Mouse (Mus musculus) urinary bladder, postnatal 4 days (tissue): ENCODE data around the gene Pafah1b3.
"Not testable (repeated sequence)": the region's sequence is repeated elsewhere in the genome, so short reads cannot be mapped to it uniquely, and the experiment has no call there.

Experiments
- DNase-seq, 2 experiments: peaks; one replicate each; pipeline ENCODE4 v3.0.0; 2021 to 2022; ENCODE audit warnings: low spot score in 2 of 2

Pafah1b3 gene

GRCm38 (mm10) chr7:25297454-25298325, at the start of gene Pafah1b3:
Pafah1b3 (minus strand) TSS chr7:25297986.
- DNase-seq: peak in 1 of 2 experiments; percentile 80

GRCm38 (mm10) chr7:25341000-25341784, 43.4 kb upstream of the Pafah1b3 start:
- no peak for DNase-seq

DNA sequence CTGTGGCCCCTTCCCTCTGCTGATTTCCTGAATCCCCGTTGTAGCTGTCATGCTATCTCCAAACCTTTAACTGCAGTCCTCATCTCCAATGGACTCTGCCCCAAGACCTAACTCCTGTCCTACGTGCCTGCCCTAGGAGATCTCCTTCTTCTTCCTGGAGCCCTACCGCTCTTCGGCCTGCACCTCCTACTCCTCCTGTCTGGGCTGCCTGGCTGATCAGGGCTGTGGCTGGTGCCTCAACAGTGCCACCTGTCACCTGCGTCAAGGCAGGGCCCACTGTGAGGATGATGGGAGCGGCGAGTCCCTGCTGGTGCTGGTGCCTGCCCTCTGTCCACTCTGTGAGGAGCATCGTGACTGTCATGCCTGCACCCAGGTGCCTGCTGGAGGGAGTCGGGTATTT, 41.5 kb upstream of the Pafah1b3 start:
- DNase-seq: no peak

- no peak for DNase-seq
Measured at GRCm38 (mm10) chr7:25334472-25334871, 36.7 kb upstream of the Pafah1b3 start.

DNA sequence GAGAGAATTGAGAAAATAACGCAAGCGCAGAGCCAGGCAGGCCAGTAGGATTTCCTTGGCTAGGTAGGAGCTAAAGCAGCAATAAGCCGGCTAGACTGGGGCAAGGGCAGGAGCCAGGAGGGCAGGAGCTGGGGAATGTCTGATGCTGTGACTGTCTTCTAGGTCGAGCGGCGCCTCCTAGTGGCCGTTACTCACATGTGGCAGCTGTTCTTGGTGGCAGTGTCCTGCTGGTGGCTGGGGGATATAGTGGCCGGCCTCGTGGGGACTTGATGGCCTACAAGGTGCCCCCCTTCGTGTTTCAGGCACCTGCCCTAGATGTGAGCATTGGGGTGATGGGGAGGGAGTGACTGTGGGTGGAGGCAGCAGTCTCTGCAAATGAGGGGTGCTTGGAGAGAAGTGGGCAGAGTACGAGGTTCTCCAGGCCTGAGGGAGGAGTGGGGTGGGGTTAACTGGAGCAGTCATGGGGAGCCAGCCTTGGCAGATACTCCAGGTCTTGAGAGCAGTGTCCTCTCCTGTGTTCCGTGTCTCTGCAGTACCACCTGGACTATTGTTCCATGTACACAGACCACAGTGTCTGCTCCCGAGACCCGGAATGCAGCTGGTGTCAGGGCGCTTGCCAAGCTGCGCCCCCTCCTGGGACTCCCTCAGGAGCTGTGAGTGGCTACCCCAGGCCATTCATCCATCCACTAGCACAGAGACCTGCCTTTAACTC, 36.0 kb upstream of the Pafah1b3 start:
- DNase-seq: peak in 1 of 2 experiments; percentile 58

DNA sequence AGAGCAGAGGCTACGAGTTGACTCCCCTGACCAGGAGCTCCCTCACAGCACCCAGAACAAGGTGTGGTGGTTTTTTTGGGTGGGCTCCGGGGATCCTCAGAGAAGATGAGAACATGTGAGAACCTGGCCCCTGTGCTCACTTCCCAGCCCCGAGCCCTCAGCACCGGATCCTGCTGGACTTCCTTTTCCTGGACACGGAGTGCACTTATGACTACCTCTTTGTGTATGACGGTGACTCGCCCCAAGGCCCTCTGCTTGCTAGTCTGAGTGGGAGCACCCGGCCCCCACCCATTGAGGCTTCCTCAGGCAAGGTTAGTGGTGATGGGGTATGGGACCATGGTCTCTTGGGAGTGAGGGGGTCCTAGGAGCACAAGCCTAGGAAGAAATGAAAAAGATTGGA, 28.4 kb upstream of the Pafah1b3 start:
- no peak for DNase-seq

DNA sequence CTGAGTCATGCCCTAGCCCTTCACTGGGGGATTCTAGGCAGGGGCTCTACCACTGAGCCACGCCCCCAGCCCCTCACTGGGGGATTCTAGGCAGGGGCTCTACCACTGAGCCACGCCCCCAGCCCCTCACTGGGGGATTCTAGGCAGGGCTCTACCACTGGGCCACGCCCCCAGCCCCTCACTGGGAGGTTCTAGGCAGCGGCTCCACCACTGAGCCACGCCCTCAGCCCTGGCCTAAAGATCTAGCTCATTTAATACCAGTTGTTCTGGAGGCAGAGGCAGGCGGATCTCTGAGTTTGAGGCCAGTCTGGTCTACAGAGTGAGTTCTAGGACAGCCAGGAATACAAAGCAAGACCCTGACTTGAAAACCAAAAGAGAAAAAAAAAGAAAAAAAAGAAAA, 27.6 kb upstream of the Pafah1b3 start:
- DNase-seq: not testable (repeated sequence)

DNA sequence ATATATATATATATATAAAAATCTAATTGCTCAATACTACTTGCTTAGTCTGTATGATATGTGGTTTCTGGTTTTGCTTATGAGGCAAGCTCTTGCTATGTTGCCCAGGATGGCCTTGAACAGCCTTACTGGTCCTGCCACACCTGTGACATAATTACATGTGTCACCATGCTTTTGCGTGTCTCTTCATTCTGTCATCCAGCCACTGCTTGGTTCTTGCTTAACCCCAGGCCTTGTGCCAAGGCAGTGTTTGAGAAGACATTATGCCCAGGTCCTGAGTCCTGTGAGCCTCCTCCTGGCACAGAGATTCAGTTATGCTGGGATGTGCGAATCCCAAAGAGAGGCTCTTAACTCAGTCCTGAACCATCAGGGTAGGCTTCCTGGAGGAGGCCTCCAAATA, 25.4 kb upstream of the Pafah1b3 start:
- DNase-seq: no peak

GRCm38 (mm10) chr7:25322058-25322484, 24.3 kb upstream of the Pafah1b3 start:
- DNase-seq: peak; percentile 62 to 75

DNA sequence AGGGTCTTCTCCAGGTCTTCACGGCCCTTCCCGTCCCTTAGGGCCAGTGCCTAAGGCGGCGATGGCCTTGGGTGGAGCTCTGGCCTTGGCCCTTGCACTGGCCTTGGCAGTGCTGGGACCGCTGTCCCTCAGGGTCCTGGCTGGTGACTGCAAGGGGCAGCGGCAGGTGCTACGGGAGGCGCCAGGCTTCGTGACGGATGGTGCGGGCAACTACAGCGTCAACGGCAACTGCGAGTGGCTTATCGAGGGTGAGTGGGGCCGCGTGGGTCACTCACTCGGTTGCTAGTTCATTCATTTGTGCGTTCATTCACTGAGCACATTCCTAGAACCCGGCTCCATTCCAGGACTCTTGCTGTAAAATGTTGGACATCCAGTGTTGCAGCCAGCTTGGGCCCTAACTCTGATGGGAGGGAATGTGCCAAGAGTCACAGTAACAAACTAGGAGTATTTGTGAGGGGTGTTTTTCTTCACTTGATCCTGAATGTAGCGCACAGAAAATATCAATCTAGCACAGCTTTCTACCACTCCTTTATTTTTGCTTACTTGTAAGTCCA, 19.7 kb upstream of the Pafah1b3 start:
- no peak for DNase-seq

DNA sequence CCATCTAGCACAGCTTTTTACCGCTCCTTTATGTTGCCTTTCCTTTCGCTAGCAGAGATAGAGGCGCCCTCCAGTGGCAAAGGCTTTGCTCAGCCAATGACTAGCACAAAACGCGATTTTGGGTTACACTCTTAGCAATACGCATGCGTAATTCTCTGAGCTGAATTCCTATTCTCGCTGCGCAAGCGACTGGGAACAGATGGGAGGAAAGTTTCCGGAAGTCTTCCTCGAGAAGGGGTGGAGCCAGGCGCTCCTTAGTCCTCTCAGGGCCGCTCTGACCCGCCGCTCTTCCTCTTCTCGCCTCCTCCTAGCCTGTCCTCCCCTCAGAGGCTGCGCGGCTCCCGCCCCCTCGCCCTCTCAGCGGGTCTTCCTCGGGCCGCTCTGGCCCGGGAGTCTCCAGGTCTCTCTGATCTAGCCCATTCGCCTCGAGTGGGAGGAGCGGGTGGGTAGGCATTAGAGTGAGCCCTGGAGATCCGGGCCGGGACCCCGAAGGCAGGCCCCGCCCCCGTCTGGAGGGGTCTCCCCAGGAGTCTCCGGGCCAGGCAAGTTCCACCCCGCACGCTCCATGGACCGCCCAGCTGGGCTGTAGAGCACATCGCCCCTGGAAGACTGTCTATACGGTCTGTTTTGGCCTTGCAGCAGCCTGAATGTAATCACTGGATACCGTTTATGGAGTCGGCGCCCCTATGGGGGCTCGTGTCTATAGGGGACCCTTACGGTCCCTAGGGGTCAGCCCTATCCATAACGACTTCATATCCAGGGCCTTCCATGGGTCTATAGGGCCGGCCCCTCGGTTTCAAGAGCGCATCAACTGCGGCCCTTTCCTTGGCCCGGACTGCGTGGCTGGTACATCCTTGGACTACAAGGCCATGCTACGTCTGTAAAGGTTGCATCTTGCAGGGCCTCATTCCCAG, 19.0 kb upstream of the Pafah1b3 start, which contains the start of gene Megf8:
Gene Megf8 (plus strand): TSS at position 633 of the 914 bp plus-strand sequence.
- peak; percentile 92 to 95 for DNase-seq

DNA sequence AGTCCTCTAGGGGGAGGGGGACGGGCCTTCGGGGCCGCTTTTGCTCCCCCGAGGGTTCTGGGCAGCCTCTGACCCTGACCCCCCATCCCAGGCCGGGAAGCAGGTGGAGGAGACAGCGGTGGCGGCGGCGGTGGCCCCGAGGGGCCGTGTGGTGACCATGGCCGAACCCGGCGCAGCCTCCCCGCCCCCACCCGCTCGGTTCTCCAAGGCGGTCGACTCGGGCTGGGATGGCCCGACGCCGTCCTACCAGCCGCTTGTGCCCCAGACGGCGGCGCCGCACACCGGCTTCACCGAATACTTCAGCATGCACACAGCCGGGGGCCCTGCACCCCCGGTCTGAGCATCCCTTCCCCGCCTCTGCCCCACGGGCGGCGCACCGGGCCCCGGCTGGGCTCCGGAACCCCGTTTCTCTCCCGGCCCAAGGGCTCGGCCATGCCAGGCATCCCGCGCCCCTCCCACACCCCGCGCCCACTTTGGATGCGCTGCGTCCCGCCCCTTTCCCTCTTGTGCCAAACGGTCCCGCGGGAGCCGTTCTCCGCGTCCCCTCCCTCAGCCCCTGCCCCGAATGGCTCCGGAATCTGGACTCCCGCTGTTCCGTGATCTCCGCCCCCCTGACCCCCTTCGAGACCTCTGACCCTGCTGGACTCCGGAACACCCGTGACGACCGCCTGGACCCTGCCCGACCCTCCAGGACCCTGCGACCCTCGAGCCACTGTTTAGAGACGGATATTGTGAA, 17.7 kb upstream of the Pafah1b3 start:
- no peak for DNase-seq

DNA sequence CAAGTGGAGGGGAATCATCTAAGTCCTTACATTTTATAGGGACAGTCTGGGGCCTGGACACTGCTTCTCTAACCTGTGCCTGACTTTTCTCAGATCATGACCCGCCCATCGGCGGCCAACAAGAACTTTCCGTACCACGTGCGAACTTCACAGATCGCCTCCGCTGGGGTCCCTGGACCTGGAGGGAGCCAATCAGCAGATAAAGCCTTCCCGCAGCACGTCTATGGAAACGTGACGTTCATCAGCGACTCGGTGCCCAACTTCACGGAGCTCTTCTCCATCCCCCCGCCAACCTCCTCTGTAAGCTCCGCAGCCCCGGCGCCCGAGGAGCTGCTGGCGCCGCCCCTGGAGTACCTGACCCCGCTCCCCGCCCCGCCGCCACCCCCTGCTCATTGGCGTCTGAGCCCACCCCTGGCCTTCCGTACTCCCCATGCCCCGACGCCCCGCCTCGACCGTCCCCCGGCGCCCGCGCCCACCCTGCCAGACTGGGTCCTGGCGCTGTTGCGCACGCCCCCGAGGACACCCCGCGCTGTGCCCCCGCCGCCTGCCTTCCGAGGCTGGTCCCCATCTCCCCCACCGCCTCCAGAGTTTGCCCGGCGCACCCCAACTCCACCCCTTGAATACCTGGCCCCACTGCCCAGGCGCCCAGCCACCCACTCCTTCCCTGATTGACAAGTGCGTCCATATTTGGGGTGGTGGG, 17.0 kb upstream of the Pafah1b3 start:
- DNase-seq: no peak

- no peak for DNase-seq
Measured at GRCm38 (mm10) chr7:25313325-25313724, 15.5 kb upstream of the Pafah1b3 start.

DNA sequence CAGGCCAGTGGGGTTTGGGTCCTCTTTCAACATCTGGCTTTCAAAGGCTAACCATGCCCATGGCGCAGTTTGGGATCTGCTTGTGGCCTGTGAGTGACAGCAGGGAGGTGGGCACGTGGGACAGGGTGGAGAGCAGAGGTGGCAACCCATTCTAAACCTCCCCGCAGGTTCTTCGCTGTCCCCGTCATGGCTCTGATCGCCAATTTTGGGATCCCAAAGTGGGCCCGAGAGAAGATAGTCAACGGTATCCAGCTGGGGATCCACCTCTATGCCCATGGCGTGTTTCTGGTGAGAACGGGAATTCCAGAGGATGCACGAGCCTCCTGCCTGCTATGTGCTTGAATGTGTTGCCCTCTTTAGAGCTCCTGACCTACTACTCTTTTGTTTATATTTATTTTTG, 13.4 kb upstream of the Pafah1b3 start:
- no peak for DNase-seq

- DNase-seq: no peak
Measured at GRCm38 (mm10) chr7:25309425-25309824, 11.6 kb upstream of the Pafah1b3 start.

DNA sequence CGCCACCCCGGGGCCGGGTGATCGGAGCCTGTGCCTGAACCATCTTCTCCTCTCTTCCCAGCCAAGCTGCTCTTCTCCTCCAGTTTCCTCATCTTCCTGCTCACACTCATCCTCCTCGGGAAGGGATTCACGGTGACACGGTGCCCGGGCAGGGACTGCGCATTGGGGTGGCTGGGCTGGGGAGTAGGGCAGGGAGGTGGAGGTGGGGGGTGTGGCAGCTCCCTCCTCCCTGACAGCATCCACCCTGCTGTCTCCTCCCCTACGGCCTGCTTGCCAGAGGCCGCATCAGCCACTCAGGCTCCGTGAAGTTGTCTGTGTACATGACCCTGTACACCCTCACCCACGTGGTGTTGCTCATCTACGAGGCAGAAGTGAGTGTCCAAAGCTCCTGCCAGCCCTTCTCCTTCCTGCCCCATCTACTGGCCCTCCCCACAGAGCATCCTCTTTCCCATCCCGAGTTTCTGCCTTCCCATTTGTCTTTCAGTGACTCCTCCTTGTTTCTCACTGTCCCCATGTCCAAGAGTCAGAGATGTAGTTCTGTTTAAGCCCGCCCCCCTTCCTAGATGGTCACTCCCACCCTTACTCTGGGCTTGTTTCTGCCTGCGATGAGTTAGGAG, 11.0 kb upstream of the Pafah1b3 start:
- DNase-seq: no peak

GRCm38 (mm10) chr7:25306614-25306996, 8.8 kb upstream of the Pafah1b3 start:
- no peak for DNase-seq
